Mouse (Mus musculus) liver, embryonic 16.5 days (tissue): ENCODE data around the gene Cir1. TPM values are rescaled to one million over a fixed set of nuclear protein-coding genes. Genes with fewer than 3 reads are reported as not detected.

Experiments used
- polyA plus RNA-seq: library from polyadenylated mRNA; unstranded; fragments of >200 nt; fragmentation: Nextera tagmentation; extraction: Ambion mirVana; gene quantifications from 2 replicates; pipeline ENCODE4 v1.2.1, GENCODE M21; 2015

Gene Cir1
- polyA plus RNA-seq, 1 experiment from 2014 or later = 20.3 TPM

Other genes starting within 250 kb of the Cir1 start
- gene Ola1, start 93.8 kb downstream of the Cir1 start, polyA plus RNA-seq = 29.7 and 34.4 TPM in 2 replicates
- not detected in 2 replicates for gene Sp9, start 40.8 kb downstream of the Cir1 start, polyA plus RNA-seq
- 30.1 and 31.0 TPM in 2 replicates for gene Scrn3, start 100 bp downstream of the Cir1 start, polyA plus RNA-seq
- 5.9 and 6.3 TPM in 2 replicates for gene Gpr155, start 73.9 kb upstream of the Cir1 start, polyA plus RNA-seq
- gene Wipf1, start 217.0 kb upstream of the Cir1 start, polyA plus RNA-seq = 3.2 and 4.1 TPM in 2 replicates